Mouse (Mus musculus): Measurements from ENCODE around the gene Tars2. TPM values are rescaled to one million over a fixed set of nuclear protein-coding genes. Genes with fewer than 3 reads are reported as not detected.

Tars2 gene
- polyA plus RNA-seq, 1 experiment, result 34.3 TPM

GRCm38 (mm10) chr3:95716075-95716474, 43.9 kb downstream of the Tars2 start:
- Histone ChIP-seq H3K4me3 (no peak overlapping the region), H3ac (ENCODE audit: control insufficient read depth, insufficient read length) (no peak overlapping the region), H3K27me3 (ENCODE audit: control insufficient read depth, insufficient read depth, insufficient read length) (no peaks in the 10 kb centered on the region), H3K79me2 (ENCODE audit: control insufficient read depth, insufficient read depth) (no peaks in the 10 kb centered on the region), H3K36me3 (ENCODE audit: control insufficient read depth, insufficient read depth) (no peaks in the 10 kb centered on the region), H3K4me2 (ENCODE audit: low read depth) (no peak overlapping the region)
- TF ChIP-seq CEBPB (IDR thresholded peaks at IDR 0.05; ENCODE audit: insufficient read depth, poor library complexity, severe bottlenecking) (no peak), E2F4 (IDR thresholded peaks at IDR 0.05; ENCODE audit: insufficient read depth) (no peak), SRF (IDR thresholded peaks at IDR 0.05; ENCODE audit: control insufficient read depth, insufficient read length, low read depth) (no peak), POLR2AphosphoS2 (IDR thresholded peaks at IDR 0.05; ENCODE audit: insufficient read length, low read depth) (no peak), TCF12 (IDR thresholded peaks at IDR 0.05; ENCODE audit: insufficient read depth, poor library complexity, severe bottlenecking) (no peak), POLR2A (IDR thresholded peaks at IDR 0.05; ENCODE audit: insufficient read length, low read depth) (no peak), USF1 (IDR thresholded peaks at IDR 0.05; ENCODE audit: low read depth) (no peak), MYOG (IDR thresholded peaks at IDR 0.05; ENCODE audit: control insufficient read depth in 1 of 3, insufficient read depth in 1 of 3, insufficient read length in 2 of 3, low read depth in 2 of 3) (no peak), MAX (IDR thresholded peaks at IDR 0.05; ENCODE audit: low read depth) (no peak), MYOD1 (IDR thresholded peaks at IDR 0.05; ENCODE audit: control insufficient read depth in 1 of 3, insufficient read length in 2 of 3, low read depth in 2 of 3) (no peak), TCF3 (IDR thresholded peaks at IDR 0.05; ENCODE audit: insufficient read length, low read depth) (no peak), REST (IDR thresholded peaks at IDR 0.05; ENCODE audit: insufficient read depth, insufficient read length) (no peak)

GRCm38 (mm10) chr3:95709967-95710366, 50.0 kb downstream of the Tars2 start:
- no peak for TF ChIP-seq TCF12 (IDR thresholded peaks at IDR 0.05; ENCODE audit: insufficient read depth, poor library complexity, severe bottlenecking)
- H3K79me2 ChIP-seq (ENCODE audit: control insufficient read depth, insufficient read depth), result no peaks in the 10 kb centered on the region

GRCm38 (mm10) chr3:95709044-95709443, 51.0 kb downstream of the Tars2 start:
- Histone ChIP-seq H3K36me3 (ENCODE audit: control insufficient read depth, insufficient read depth) (no peaks in the 10 kb centered on the region), H3K4me2 (ENCODE audit: low read depth) (no peak overlapping the region), H3ac (ENCODE audit: control insufficient read depth, insufficient read length) (no peak overlapping the region), H3K79me2 (ENCODE audit: control insufficient read depth, insufficient read depth) (no peaks in the 10 kb centered on the region), H3K4me3 (no peak overlapping the region), H3K27me3 (ENCODE audit: control insufficient read depth, insufficient read depth, insufficient read length) (no peaks in the 10 kb centered on the region)
- TF ChIP-seq REST (IDR thresholded peaks at IDR 0.05; ENCODE audit: insufficient read depth, insufficient read length) (no peak), POLR2AphosphoS2 (IDR thresholded peaks at IDR 0.05; ENCODE audit: insufficient read length, low read depth) (no peak), CEBPB (IDR thresholded peaks at IDR 0.05; ENCODE audit: insufficient read depth, poor library complexity, severe bottlenecking) (no peak), POLR2A (IDR thresholded peaks at IDR 0.05; ENCODE audit: insufficient read length, low read depth) (no peak), TCF12 (IDR thresholded peaks at IDR 0.05; ENCODE audit: insufficient read depth, poor library complexity, severe bottlenecking) (no peak), MAX (IDR thresholded peaks at IDR 0.05; ENCODE audit: low read depth) (no peak), TCF3 (IDR thresholded peaks at IDR 0.05; ENCODE audit: insufficient read length, low read depth) (no peak), USF1 (IDR thresholded peaks at IDR 0.05; ENCODE audit: low read depth) (no peak), MYOD1 (IDR thresholded peaks at IDR 0.05; ENCODE audit: control insufficient read depth in 1 of 3, insufficient read length in 2 of 3, low read depth in 2 of 3) (no peak), MYOG (IDR thresholded peaks at IDR 0.05; ENCODE audit: control insufficient read depth in 1 of 3, insufficient read depth in 1 of 3, insufficient read length in 2 of 3, low read depth in 2 of 3) (no peak), E2F4 (IDR thresholded peaks at IDR 0.05; ENCODE audit: insufficient read depth) (no peak), SRF (IDR thresholded peaks at IDR 0.05; ENCODE audit: control insufficient read depth, insufficient read length, low read depth) (no peak)

More at GRCm38 (mm10) chr3:95709967-95710366, 50.0 kb downstream of the Tars2 start:
- H3K27me3 ChIP-seq (ENCODE audit: control insufficient read depth, insufficient read depth, insufficient read length), result no peaks in the 10 kb centered on the region
- H3ac ChIP-seq (ENCODE audit: control insufficient read depth, insufficient read length), result no peak overlapping the region
- no peak overlapping the region for H3K4me3 ChIP-seq
- H3K36me3 ChIP-seq (ENCODE audit: control insufficient read depth, insufficient read depth), result no peaks in the 10 kb centered on the region
- H3K4me2 ChIP-seq (ENCODE audit: low read depth), result no peak overlapping the region

- no peaks in the 10 kb centered on the region for H3K36me3 ChIP-seq (ENCODE audit: control insufficient read depth, insufficient read depth)
- H3K79me2 ChIP-seq (ENCODE audit: control insufficient read depth, insufficient read depth), result no peaks in the 10 kb centered on the region
- no peaks in the 10 kb centered on the region for H3K27me3 ChIP-seq (ENCODE audit: control insufficient read depth, insufficient read depth, insufficient read length)
- H3ac ChIP-seq (ENCODE audit: control insufficient read depth, insufficient read length), result no peak overlapping the region
- H3K4me2 ChIP-seq (ENCODE audit: low read depth), result peak overlapping the region; percentile 41
- TF ChIP-seq SRF (IDR thresholded peaks at IDR 0.05; ENCODE audit: control insufficient read depth, insufficient read length, low read depth), result no peak
- TF ChIP-seq CEBPB (IDR thresholded peaks at IDR 0.05; ENCODE audit: insufficient read depth, poor library complexity, severe bottlenecking), result no peak
- no peak for TF ChIP-seq MYOG (IDR thresholded peaks at IDR 0.05; ENCODE audit: control insufficient read depth in 1 of 3, insufficient read depth in 1 of 3, insufficient read length in 2 of 3, low read depth in 2 of 3)
- TF ChIP-seq TCF3 (IDR thresholded peaks at IDR 0.05; ENCODE audit: insufficient read length, low read depth), result no peak
- TF ChIP-seq POLR2A (IDR thresholded peaks at IDR 0.05; ENCODE audit: insufficient read length, low read depth), result no peak
- no peak for TF ChIP-seq USF1 (IDR thresholded peaks at IDR 0.05; ENCODE audit: low read depth)
- H3K4me3 ChIP-seq, result no peak overlapping the region
These were observed 52.5 kb downstream of the Tars2 start for GRCm38 (mm10) chr3:95707497-95707896.

GRCm38 (mm10) chr3:95706273-95706672, 53.7 kb downstream of the Tars2 start:
- Histone ChIP-seq H3K4me2 (ENCODE audit: low read depth) (no peak overlapping the region), H3ac (ENCODE audit: control insufficient read depth, insufficient read length) (no peak overlapping the region), H3K36me3 (ENCODE audit: control insufficient read depth, insufficient read depth) (no peaks in the 10 kb centered on the region), H3K27me3 (ENCODE audit: control insufficient read depth, insufficient read depth, insufficient read length) (no peaks in the 10 kb centered on the region), H3K4me3 (no peak overlapping the region), H3K79me2 (ENCODE audit: control insufficient read depth, insufficient read depth) (no peaks in the 10 kb centered on the region)
- TF ChIP-seq SRF (IDR thresholded peaks at IDR 0.05; ENCODE audit: control insufficient read depth, insufficient read length, low read depth) (no peak), MAX (IDR thresholded peaks at IDR 0.05; ENCODE audit: low read depth) (no peak), TCF3 (IDR thresholded peaks at IDR 0.05; ENCODE audit: insufficient read length, low read depth) (no peak), E2F4 (IDR thresholded peaks at IDR 0.05; ENCODE audit: insufficient read depth) (no peak), MYOD1 (IDR thresholded peaks at IDR 0.05; ENCODE audit: control insufficient read depth in 1 of 3, insufficient read length in 2 of 3, low read depth in 2 of 3) (no peak), MYOG (IDR thresholded peaks at IDR 0.05; ENCODE audit: control insufficient read depth in 1 of 3, insufficient read depth in 1 of 3, insufficient read length in 2 of 3, low read depth in 2 of 3) (no peak), CEBPB (IDR thresholded peaks at IDR 0.05; ENCODE audit: insufficient read depth, poor library complexity, severe bottlenecking) (no peak)
